Mouse (Mus musculus) liver, adult 2 months (tissue): ENCODE data around the gene Sarnp. TPM values are rescaled to one million over a fixed set of nuclear protein-coding genes. Genes with fewer than 3 reads are reported as not detected.

ENCODE experiments used
- DNase-seq: peaks from one replicate; pipeline ENCODE4 v3.0.0-alpha.2; 2011; ENCODE audit warnings: low read depth, low spot score; ENCODE audit errors: extremely low read depth
- H3K27ac ChIP-seq: fragments of 200-500 bp; replicated peaks from 2 replicates; pipeline ENCODE4 v1.5.1; 2012; ENCODE audit warnings: low read depth, mild to moderate bottlenecking, control low read depth, inconsistent platforms, low read length; ENCODE audit not compliant: insufficient read depth
- H3K27me3 ChIP-seq: fragments of 200-500 bp; 2 replicates; pipeline ENCODE4 v1.6.1; 2012; ENCODE audit warnings: mild to moderate bottlenecking, moderate library complexity, low read length, inconsistent platforms; ENCODE audit not compliant: control insufficient read depth, insufficient read depth
- H3K36me3 ChIP-seq: fragments of 200-500 bp; 2 replicates; pipeline ENCODE4 v1.6.1; 2012; ENCODE audit warnings: low read length, inconsistent platforms; ENCODE audit not compliant: control insufficient read depth, insufficient read depth
- H3K4me1 ChIP-seq: fragments of 200-500 bp; 2 replicates; pipeline ENCODE4 v1.6.1; 2011; ENCODE audit warnings: low read length; ENCODE audit not compliant: control insufficient read depth, insufficient read depth
- H3K4me3 ChIP-seq: fragments of 200-500 bp; 2 replicates; pipeline ENCODE4 v1.5.1; 2011; ENCODE audit warnings: low read depth, mild to moderate bottlenecking, control low read depth, low read length, moderate library complexity; ENCODE audit not compliant: insufficient read depth
- H3K79me2 ChIP-seq: fragments of 200-500 bp; 2 replicates; pipeline ENCODE4 v1.6.1; 2012; ENCODE audit warnings: inconsistent platforms, mild to moderate bottlenecking, low read length, moderate library complexity; ENCODE audit not compliant: control insufficient read depth, insufficient read depth
- H3K9ac ChIP-seq: fragments of 200-500 bp; 2 replicates; pipeline ENCODE4 v1.6.1; 2012; ENCODE audit warnings: low read depth, mild to moderate bottlenecking, control low read depth, inconsistent platforms, low read length
- CTCF ChIP-seq: fragments of 200-500 bp; IDR thresholded peaks from 2 replicates; pipeline ENCODE4 v1.5.1; 2011; ENCODE audit warnings: low read depth, low read length, control low read depth
- POLR2A ChIP-seq: fragments of 200-500 bp; IDR thresholded peaks from 2 replicates; pipeline ENCODE4 v1.6.1; 2011; ENCODE audit warnings: low read length, control low read depth; ENCODE audit not compliant: insufficient read depth; ENCODE audit errors: extremely low read depth
- WGBS: fragments of 180-500 bp; shearing (Covaris S2); methylation state at CpG from one replicate; pipeline ENCODE4 v1.1.7; 2018; 5-methylcytosine and 5-hydroxymethylcytosine counted together
- polyA plus RNA-seq: library from polyadenylated mRNA; depleted of rRNA; stranded (reverse); fragments of >200 nt; gene quantifications from 2 replicates; pipeline ENCODE4 v1.2.3, GENCODE M21; 2012; rRNA removed
- total RNA-seq: library from RNA; depleted of rRNA; stranded (reverse); fragments of >200 nt; gene quantifications from 2 replicates; pipeline ENCODE4 v1.2.3, GENCODE M21; 2014; rRNA removed

The Sarnp gene
- total and polyA plus RNA-seq, 2 experiments: 6.7 to 25.8 TPM

GRCm38 (mm10) chr10:128923935-128924334 is 106.8 kb downstream of the Sarnp start, which contains the start of gene Bloc1s1:
Gene Bloc1s1, minus strand, starts transcription at chr10:128924035.
- Histone ChIP-seq H3K27me3 (no peaks in the 10 kb centered on the region), H3K4me1 (peaks cover 25% of the 10 kb centered on the region), H3K36me3 (no peaks in the 10 kb centered on the region), H3K9ac (peak within 1 kb of the TSS; percentile 90), H3K79me2 (no peaks in the 10 kb centered on the region), H3K27ac (peak within 1 kb of the TSS; percentile 95), H3K4me3 (peak within 1 kb of the TSS; percentile 70)
- WGBS: 35% methylated on average over 9 of the region's 9 CpGs
- no peak for DNase-seq
- TF ChIP-seq CTCF (no peak), POLR2A (no peak)

Other genes starting within 250 kb of the Sarnp start
- gene Erbb3, start 227.7 kb upstream of the Sarnp start, total RNA-seq: 92.9 and 115 TPM in 2 replicates
- gene Erbb3, start 227.7 kb upstream of the Sarnp start, polyA plus RNA-seq: 37.4 and 37.9 TPM in 2 replicates
- 234 and 279 TPM in 2 replicates for gene Rps26, start 190.6 kb upstream of the Sarnp start, total RNA-seq
- gene Rps26, start 190.6 kb upstream of the Sarnp start, polyA plus RNA-seq: 425 and 439 TPM in 2 replicates
- 0.09 and 0.13 TPM in 2 replicates for gene Ikzf4, start 171.3 kb upstream of the Sarnp start, total RNA-seq
- 0.60 and 0.80 TPM in 2 replicates for gene Ikzf4, start 171.3 kb upstream of the Sarnp start, polyA plus RNA-seq
- 135 and 145 TPM in 2 replicates for gene Suox, start 143.3 kb upstream of the Sarnp start, total RNA-seq
- gene Suox, start 143.3 kb upstream of the Sarnp start, polyA plus RNA-seq: 103 and 168 TPM in 2 replicates
- 68.6 and 74.0 TPM in 2 replicates for gene Rab5b, start 121.1 kb upstream of the Sarnp start, total RNA-seq
- 78.8 and 80.5 TPM in 2 replicates for gene Rab5b, start 121.1 kb upstream of the Sarnp start, polyA plus RNA-seq
- 0.09 and 0.40 TPM in 2 replicates for gene Pmel, start 113.1 kb upstream of the Sarnp start, total RNA-seq
- 0.72 and 0.83 TPM in 2 replicates for gene Pmel, start 113.1 kb upstream of the Sarnp start, polyA plus RNA-seq
- 4.7 and 7.6 TPM in 2 replicates for gene Cdk2, start 112.3 kb upstream of the Sarnp start, total RNA-seq
- 7.0 and 8.3 TPM in 2 replicates for gene Cdk2, start 112.3 kb upstream of the Sarnp start, polyA plus RNA-seq
- 4.1 and 6.5 TPM in 2 replicates for gene Dgka, start 72.5 kb upstream of the Sarnp start, total RNA-seq
- gene Dgka, start 72.5 kb upstream of the Sarnp start, polyA plus RNA-seq: 7.1 and 7.2 TPM in 2 replicates
- 9.5 and 12.7 TPM in 2 replicates for gene Pym1, start 69.4 kb upstream of the Sarnp start, total RNA-seq
- gene Pym1, start 69.4 kb upstream of the Sarnp start, polyA plus RNA-seq: 15.0 and 15.6 TPM in 2 replicates
- gene Mmp19, start 26.4 kb upstream of the Sarnp start, total RNA-seq: 74.3 and 79.8 TPM in 2 replicates
- 48.4 and 67.5 TPM in 2 replicates for gene Mmp19, start 26.4 kb upstream of the Sarnp start, polyA plus RNA-seq
- 23.5 and 25.3 TPM in 2 replicates for gene Dnajc14, start 13.3 kb upstream of the Sarnp start, total RNA-seq
- gene Dnajc14, start 13.3 kb upstream of the Sarnp start, polyA plus RNA-seq: 9.2 and 9.7 TPM in 2 replicates
- 1.3 and 1.6 TPM in 2 replicates for gene Tmem198b, start 13.0 kb upstream of the Sarnp start, total RNA-seq
- gene Tmem198b, start 13.0 kb upstream of the Sarnp start, polyA plus RNA-seq: 4.5 and 5.7 TPM in 2 replicates
- gene Ormdl2, start 4.3 kb downstream of the Sarnp start, total RNA-seq: 73.2 and 76.7 TPM in 2 replicates
- 93.2 and 94.6 TPM in 2 replicates for gene Ormdl2, start 4.3 kb downstream of the Sarnp start, polyA plus RNA-seq
- 0.09 and 0.13 TPM in 2 replicates for gene Gdf11, start 74.4 kb downstream of the Sarnp start, total RNA-seq
- 0.04 and 0.05 TPM in 2 replicates for gene Gdf11, start 74.4 kb downstream of the Sarnp start, polyA plus RNA-seq
- 4.1 and 5.2 TPM in 2 replicates for gene Cd63, start 83.7 kb downstream of the Sarnp start, total RNA-seq
- 2.9 and 4.4 TPM in 2 replicates for gene Cd63, start 83.7 kb downstream of the Sarnp start, polyA plus RNA-seq
- gene Rdh5, start 105.6 kb downstream of the Sarnp start, total RNA-seq: 30.4 and 33.8 TPM in 2 replicates
- gene Rdh5, start 105.6 kb downstream of the Sarnp start, polyA plus RNA-seq: 86.2 and 91.8 TPM in 2 replicates
- gene Bloc1s1, start 106.7 kb downstream of the Sarnp start, total RNA-seq: 91.1 and 106 TPM in 2 replicates
- 192 and 226 TPM in 2 replicates for gene Bloc1s1, start 106.7 kb downstream of the Sarnp start, polyA plus RNA-seq
- 4.6 and 4.9 TPM in 2 replicates for gene Itga7, start 116.5 kb downstream of the Sarnp start, total RNA-seq
- 9.5 and 11.0 TPM in 2 replicates for gene Itga7, start 116.5 kb downstream of the Sarnp start, polyA plus RNA-seq
- 639 and 785 TPM in 2 replicates for gene Mettl7b, start 143.7 kb downstream of the Sarnp start, total RNA-seq
- gene Mettl7b, start 143.7 kb downstream of the Sarnp start, polyA plus RNA-seq: 780 and 929 TPM in 2 replicates
- gene Olfr9, start 172.1 kb downstream of the Sarnp start, total RNA-seq: 0.07 TPM in 1 of 2 replicates, not detected in the other
- 0.02 TPM in 1 of 2 replicates, not detected in the other for gene Olfr9, start 172.1 kb downstream of the Sarnp start, polyA plus RNA-seq
- gene Olfr763, start 193.5 kb downstream of the Sarnp start, total RNA-seq: not detected in 2 replicates
- gene Olfr763, start 193.5 kb downstream of the Sarnp start, polyA plus RNA-seq: not detected in 2 replicates
- not detected in 2 replicates for gene Olfr764-ps1, start 222.6 kb downstream of the Sarnp start, total RNA-seq
- gene Olfr764-ps1, start 222.6 kb downstream of the Sarnp start, polyA plus RNA-seq: not detected in 2 replicates
- not detected in 2 replicates for gene Olfr765, start 232.7 kb downstream of the Sarnp start, total RNA-seq
- gene Olfr765, start 232.7 kb downstream of the Sarnp start, polyA plus RNA-seq: not detected in 2 replicates